Mouse (Mus musculus): ENCODE results near the gene Mars. TPM values are rescaled to one million over a fixed set of nuclear protein-coding genes. Genes with fewer than 3 reads are reported as not detected.

Mars gene
- polyA plus RNA-seq (2015; fragmentation: Nextera tagmentation; extraction: Ambion mirVana) = 130 and 137 TPM in 2 replicates

DNA sequence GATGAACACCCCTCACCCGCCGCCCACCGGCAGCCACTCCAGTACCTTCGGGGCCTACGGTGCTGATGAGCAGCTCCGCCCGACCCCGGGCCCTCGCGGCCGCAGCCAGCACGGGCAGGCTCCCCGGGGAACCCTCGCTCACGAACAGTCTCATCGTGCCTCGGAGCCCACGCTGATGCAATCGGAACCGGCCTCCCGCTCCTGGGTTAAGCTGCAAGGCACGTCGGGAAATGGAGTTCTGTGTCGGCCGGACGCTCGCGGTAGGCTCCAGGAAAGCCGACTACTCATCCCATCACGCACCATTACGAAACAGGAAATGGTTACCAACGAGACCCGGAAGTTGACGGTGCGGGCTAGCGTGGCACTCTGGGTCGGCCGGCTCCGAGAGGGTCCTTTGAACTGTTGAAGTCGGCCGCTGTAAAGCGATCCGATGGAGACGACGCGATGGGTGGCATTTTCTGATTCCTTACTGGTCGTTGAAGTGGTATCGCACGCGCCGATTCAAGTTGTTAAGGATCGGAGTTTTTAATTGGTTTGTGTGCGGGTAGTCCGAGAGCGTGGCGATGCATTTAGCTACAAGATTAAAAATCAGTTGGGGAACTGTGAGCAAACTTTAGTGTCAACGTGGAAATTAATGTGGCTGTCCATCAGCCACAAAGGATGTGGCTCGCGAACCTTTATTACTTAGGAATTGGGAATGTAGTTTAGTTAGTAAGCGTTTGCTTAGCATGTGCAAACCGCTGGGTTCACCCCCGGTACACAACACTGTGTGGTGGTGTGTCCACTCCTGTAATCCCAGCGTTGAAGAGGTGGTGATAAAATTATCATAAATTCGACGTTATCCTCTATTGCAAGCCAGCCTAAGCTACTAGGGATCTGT is at the start of gene Mars:
Gene Mars (minus strand): TSS at position 311 of the 880 bp plus-strand sequence.
- ATAC-seq (replicated peaks) = peak; percentile 99
- peak within 1 kb of the TSS; percentile 79 for H3K27ac ChIP-seq (replicated peaks)
- H3K27me3 ChIP-seq = no peaks in the 10 kb centered on the region
- peak within 1 kb of the TSS; percentile 71 for H3K4me3 ChIP-seq
- peaks cover 20% of the 10 kb centered on the region for H3K36me3 ChIP-seq
- H3K9me3 ChIP-seq = no peaks in the 10 kb centered on the region
- under 1% methylated on average over 65 of the region's 65 CpGs for WGBS
- peak within 1 kb of the TSS; percentile 73 for H3K9ac ChIP-seq (replicated peaks)
- peaks cover 13% of the 10 kb centered on the region for H3K4me1 ChIP-seq
- peak within 1 kb of the TSS; percentile 63 for H3K4me2 ChIP-seq (replicated peaks)

GRCm38 (mm10) chr10:127360714-127361113 is 49.1 kb upstream of the Mars start:
- 88% methylated on average over 3 of the region's 3 CpGs for WGBS
- H3K27ac ChIP-seq (replicated peaks) = no peak overlapping the region
- no peaks in the 10 kb centered on the region for H3K36me3 ChIP-seq
- no peak overlapping the region for H3K9ac ChIP-seq (replicated peaks)
- no peak for ATAC-seq (replicated peaks)
- H3K27me3 ChIP-seq = no peaks in the 10 kb centered on the region
- H3K4me3 ChIP-seq = no peak overlapping the region
- H3K9me3 ChIP-seq = no peaks in the 10 kb centered on the region
- no peaks in the 10 kb centered on the region for H3K4me1 ChIP-seq
- H3K4me2 ChIP-seq (replicated peaks) = no peak overlapping the region

DNA sequence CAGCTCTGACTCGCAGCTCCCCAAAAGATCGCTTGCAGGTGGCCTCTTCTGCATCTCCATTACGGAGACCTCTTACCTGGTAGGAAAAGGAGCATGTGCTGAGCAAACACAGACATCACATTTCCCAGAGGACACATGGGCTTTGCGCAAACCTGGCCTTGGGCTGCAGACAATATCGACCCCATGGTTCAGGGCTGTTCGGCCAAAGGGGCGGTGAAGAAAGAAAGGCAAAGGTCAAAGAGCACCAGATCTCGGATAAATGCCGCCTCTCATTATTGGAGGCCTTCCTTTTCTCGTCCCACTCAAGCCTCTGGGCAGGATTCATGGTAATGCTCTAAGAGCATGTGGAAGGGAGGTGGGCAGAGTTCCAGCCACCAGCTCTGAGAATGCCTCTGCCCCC is 43.8 kb upstream of the Mars start:
- Histone ChIP-seq H3K36me3 (no peaks in the 10 kb centered on the region), H3K4me2 (replicated peaks) (no peak overlapping the region), H3K4me1 (peaks cover 3% of the 10 kb centered on the region), H3K27ac (replicated peaks) (no peak overlapping the region), H3K27me3 (no peaks in the 10 kb centered on the region), H3K9ac (replicated peaks) (no peak overlapping the region), H3K4me3 (no peak overlapping the region), H3K9me3 (no peaks in the 10 kb centered on the region)
- ATAC-seq (replicated peaks) = no peak
- 59% methylated on average over 10 of the region's 10 CpGs for WGBS

- H3K27ac ChIP-seq (replicated peaks) = no peak within 1 kb of the TSS
- no peaks in the 10 kb centered on the region for H3K9me3 ChIP-seq
- no peak for ATAC-seq (replicated peaks)
- no peak within 1 kb of the TSS for H3K4me3 ChIP-seq
- no peak within 1 kb of the TSS for H3K9ac ChIP-seq (replicated peaks)
- no peak within 1 kb of the TSS for H3K4me2 ChIP-seq (replicated peaks)
- no peaks in the 10 kb centered on the region for H3K36me3 ChIP-seq
- no peaks in the 10 kb centered on the region for H3K27me3 ChIP-seq
- H3K4me1 ChIP-seq = peaks cover 3% of the 10 kb centered on the region
- WGBS = 87% methylated on average over 18 of the region's 18 CpGs
Observed at GRCm38 (mm10) chr10:127353909-127354895, 42.6 kb upstream of the Mars start, which contains the start of gene Inhbe. Gene Inhbe (minus strand): TSS chr10:127354411.

DNA sequence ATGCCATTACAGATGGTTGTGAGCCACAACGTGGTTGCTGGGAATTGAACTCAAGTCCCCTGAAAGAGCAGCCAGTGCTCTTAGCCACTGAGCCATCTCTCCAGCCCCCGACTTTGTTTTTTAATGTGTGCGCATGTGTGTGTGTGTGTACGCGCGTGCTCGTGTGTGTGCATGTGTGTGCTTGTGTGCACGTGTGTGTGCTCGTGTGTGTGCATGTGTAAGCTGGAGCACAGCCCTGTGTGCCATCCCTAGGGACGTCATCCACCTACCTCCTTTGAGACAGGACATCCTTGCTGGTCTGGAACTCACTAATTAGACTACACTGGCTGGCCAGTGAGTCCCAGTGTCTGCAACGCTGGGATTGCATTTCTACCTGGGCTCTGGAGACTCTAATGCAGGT is 41.2 kb upstream of the Mars start:
- Histone ChIP-seq H3K9ac (replicated peaks) (no peak overlapping the region), H3K36me3 (no peaks in the 10 kb centered on the region), H3K27ac (replicated peaks) (no peak overlapping the region), H3K27me3 (no peaks in the 10 kb centered on the region), H3K4me1 (peaks cover 3% of the 10 kb centered on the region), H3K9me3 (no peaks in the 10 kb centered on the region), H3K4me2 (replicated peaks) (no peak overlapping the region), H3K4me3 (no peak overlapping the region)
- no peak for ATAC-seq (replicated peaks)
- 88% methylated on average over 11 of the region's 11 CpGs for WGBS

GRCm38 (mm10) chr10:127352187-127352586 is 40.6 kb upstream of the Mars start:
- no peaks in the 10 kb centered on the region for H3K9me3 ChIP-seq

GRCm38 (mm10) chr10:127351719-127352118 is 40.1 kb upstream of the Mars start:
- 75% methylated on average over 8 of the region's 8 CpGs for WGBS
- Histone ChIP-seq H3K27me3 (no peaks in the 10 kb centered on the region), H3K27ac (replicated peaks) (no peak overlapping the region), H3K4me2 (replicated peaks) (no peak overlapping the region), H3K4me1 (peaks cover 3% of the 10 kb centered on the region), H3K36me3 (no peaks in the 10 kb centered on the region), H3K9ac (replicated peaks) (no peak overlapping the region), H3K9me3 (no peaks in the 10 kb centered on the region), H3K4me3 (no peak overlapping the region)
- no peak for ATAC-seq (replicated peaks)

More at GRCm38 (mm10) chr10:127352187-127352586, 40.6 kb upstream of the Mars start:
- Histone ChIP-seq H3K9ac (replicated peaks) (no peak overlapping the region), H3K4me1 (peaks cover 3% of the 10 kb centered on the region), H3K27me3 (no peaks in the 10 kb centered on the region), H3K4me3 (no peak overlapping the region), H3K36me3 (no peaks in the 10 kb centered on the region), H3K4me2 (replicated peaks) (no peak overlapping the region), H3K27ac (replicated peaks) (no peak overlapping the region)
- whole genome bisulfite sequencing = 91% methylated on average over 9 of the region's 9 CpGs
- ATAC-seq (replicated peaks) = no peak

- no peak for ATAC-seq (replicated peaks)
- Histone ChIP-seq H3K4me3 (no peak overlapping the region), H3K36me3 (no peaks in the 10 kb centered on the region), H3K27ac (replicated peaks) (no peak overlapping the region), H3K4me2 (replicated peaks) (no peak overlapping the region), H3K9me3 (no peaks in the 10 kb centered on the region), H3K4me1 (peaks cover 3% of the 10 kb centered on the region), H3K9ac (replicated peaks) (no peak overlapping the region), H3K27me3 (no peaks in the 10 kb centered on the region)
- WGBS = 85% methylated on average over 8 of the region's 8 CpGs
Observed at GRCm38 (mm10) chr10:127351285-127351595, 39.7 kb upstream of the Mars start.

DNA sequence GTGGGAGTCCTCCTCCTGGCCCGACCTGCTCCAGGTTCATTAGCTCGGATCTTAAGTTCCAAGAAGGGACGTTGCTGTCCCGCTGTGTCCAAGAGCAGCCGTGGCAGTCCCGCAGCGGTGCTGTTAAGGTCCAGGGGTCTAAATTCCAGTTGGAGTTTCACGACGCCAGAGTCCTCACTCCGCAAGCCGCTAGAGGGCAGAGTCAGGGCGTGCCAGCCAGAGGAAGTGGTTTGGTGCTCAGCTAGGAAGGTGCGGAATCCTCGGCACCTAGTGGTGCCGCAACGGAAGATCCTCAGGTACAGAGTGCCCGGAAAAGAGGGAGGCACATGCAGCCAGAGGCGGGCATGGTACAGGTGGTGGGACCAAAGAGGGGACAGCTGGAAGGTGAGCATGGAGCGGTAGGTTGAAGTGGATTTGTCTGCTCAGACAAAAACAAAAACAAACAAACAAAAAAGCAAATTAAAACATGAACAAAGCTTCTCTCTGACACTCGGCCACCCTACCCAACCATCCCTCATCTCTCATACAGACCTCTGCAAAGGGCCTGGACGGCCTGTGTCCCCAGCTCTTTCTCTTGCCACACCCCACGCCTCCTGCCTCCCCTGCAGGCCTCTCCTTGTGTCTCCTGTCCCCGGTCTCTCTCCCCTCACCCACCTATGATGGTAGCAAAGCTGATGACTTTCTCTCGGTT is 39.2 kb upstream of the Mars start:
- peak; percentile 76 for ATAC-seq (replicated peaks)
- Histone ChIP-seq H3K4me3 (peak overlapping the region; percentile 20; the same call in 1 of the 2 replicates), H3K27me3 (no peaks in the 10 kb centered on the region), H3K27ac (replicated peaks) (no peak overlapping the region), H3K4me2 (replicated peaks) (peak overlapping the region; percentile 39; the same call in 1 of the 2 replicates), H3K4me1 (peaks cover 3% of the 10 kb centered on the region), H3K9ac (replicated peaks) (no peak overlapping the region), H3K9me3 (no peaks in the 10 kb centered on the region), H3K36me3 (no peaks in the 10 kb centered on the region)
- 14% methylated on average over 24 of the region's 24 CpGs for WGBS

DNA sequence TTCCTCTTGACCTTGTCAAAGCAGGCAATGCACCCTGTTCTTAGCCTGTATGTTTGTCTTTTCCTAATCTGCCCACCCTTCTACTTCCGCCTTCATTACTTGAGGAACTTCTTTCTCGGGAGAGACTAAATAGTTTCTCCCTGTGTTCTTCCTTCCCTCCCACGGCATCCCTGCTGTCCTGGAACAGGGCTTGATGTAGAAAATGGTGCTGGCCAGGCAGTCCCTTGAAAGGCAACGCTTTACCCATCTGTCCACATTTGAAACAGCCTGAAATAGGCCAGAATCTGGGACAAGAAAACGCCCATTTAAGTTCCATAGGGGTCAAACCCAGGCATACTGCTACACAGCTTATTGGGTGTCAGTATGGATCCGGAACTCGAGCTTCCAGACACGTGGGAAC is 38.2 kb upstream of the Mars start:
- Histone ChIP-seq H3K27ac (replicated peaks) (no peak overlapping the region), H3K4me1 (peaks cover 3% of the 10 kb centered on the region), H3K36me3 (no peaks in the 10 kb centered on the region), H3K27me3 (no peaks in the 10 kb centered on the region), H3K4me2 (replicated peaks) (no peak overlapping the region), H3K4me3 (no peak overlapping the region), H3K9me3 (no peaks in the 10 kb centered on the region), H3K9ac (replicated peaks) (no peak overlapping the region)
- no peak for ATAC-seq (replicated peaks)
- WGBS = 79% methylated on average over 8 of the region's 8 CpGs

DNA sequence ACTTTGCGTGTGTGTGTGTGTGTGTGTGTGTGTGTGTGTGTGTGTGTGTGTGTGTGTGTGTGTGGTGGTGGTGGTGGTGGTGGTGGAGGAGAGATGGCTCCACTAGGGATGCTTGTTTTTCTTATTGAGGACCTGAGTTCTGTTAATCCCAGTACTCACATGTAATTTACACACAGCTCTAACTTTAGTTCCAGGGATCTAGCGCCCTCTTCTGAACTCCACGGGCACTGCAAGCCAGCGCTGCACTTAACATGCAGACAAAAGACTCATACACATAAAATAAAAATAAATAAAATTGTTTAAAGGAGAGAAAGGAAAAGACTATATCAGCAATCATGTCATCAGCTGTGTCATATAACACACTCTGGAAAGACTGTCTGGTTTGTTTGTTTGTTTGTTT is 37.4 kb upstream of the Mars start:
- Histone ChIP-seq H3K4me1 (peaks cover 3% of the 10 kb centered on the region), H3K9me3 (no peaks in the 10 kb centered on the region), H3K27ac (replicated peaks) (no peak overlapping the region), H3K4me2 (replicated peaks) (no peak overlapping the region), H3K9ac (replicated peaks) (no peak overlapping the region), H3K36me3 (no peaks in the 10 kb centered on the region), H3K4me3 (no peak overlapping the region), H3K27me3 (no peaks in the 10 kb centered on the region)
- no peak for ATAC-seq (replicated peaks)
- WGBS = 69% methylated on average over 4 of the region's 4 CpGs

Data from forebrain, embryonic 15.5 days (tissue).